Mouse (Mus musculus): ENCODE results near the gene Trcg1. TPM values are rescaled to one million over a fixed set of nuclear protein-coding genes. Genes with fewer than 3 reads are reported as not detected.

Trcg1 gene
- polyA plus RNA-seq, 1 experiment from 2014 or later: not detected

- Histone ChIP-seq H3K9me3 (ENCODE audit: low read length) (no peaks in the 10 kb centered on the region), H3K4me3 (ENCODE audit: low read length) (no peak overlapping the region), H3K27ac (ENCODE audit: low read length) (no peak overlapping the region), H3K4me1 (ENCODE audit: insufficient read depth, low read length) (no peaks in the 10 kb centered on the region), H3K27me3 (ENCODE audit: insufficient read depth, low read length) (no peaks in the 10 kb centered on the region), H3K4me2 (replicated peaks; ENCODE audit: low read depth, low read length) (no peak overlapping the region), H3K36me3 (ENCODE audit: insufficient read depth, low read length) (peaks cover 6% of the 10 kb centered on the region; the same call in 1 of the 2 replicates), H3K9ac (replicated peaks; ENCODE audit: low read length) (no peak overlapping the region)
- 34% methylated on average over 8 of the region's 8 CpGs for WGBS
- ATAC-seq (ENCODE audit: low FRiP score, low TSS enrichment): no peak
Observed at GRCm38 (mm10) chr9:57247201-57247671, 10.9 kb downstream of the Trcg1 start.

DNA sequence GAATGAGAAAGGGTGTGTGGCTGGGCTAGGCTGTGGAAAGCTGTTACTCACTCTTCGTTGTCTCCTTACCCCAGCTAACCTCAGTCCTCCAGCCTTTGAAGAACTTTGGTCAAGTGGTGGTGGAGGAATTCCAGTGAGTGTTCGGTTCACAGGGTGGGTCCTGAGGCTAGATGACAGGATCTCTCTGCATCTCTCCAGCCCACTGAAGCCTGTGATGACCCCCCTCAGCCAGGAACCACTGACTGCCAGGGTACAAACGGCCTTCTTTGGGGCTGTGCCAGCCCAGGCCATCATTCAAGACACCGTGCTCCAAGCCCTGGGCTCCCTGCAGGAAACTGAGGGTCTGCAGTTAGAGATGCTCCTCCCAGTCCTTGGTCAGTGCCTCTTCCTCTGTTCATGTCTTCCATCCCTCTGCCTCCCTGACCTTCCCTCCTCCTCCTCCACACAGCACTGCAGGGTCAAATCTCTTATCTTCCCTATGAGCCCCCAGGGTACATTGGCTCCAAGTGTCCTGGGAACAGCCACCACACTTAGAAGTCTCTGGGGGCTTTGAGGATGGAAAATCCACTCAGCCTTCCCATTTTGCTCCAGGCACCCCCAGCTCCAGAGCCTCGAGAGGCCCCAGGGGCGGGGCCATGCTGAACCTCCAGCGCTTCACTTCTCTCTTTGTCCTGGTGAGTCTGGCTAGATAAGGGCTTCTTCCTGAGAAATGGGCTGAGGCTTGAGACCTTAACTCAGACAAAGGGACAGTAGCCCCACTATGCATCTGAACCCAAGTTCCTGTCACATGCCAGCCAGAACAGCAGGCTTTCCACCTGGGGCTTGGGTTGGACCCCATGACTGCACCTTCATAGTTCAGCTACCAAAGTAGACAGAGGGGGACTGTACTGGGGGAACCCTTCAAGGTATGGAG lies 11.9 kb downstream of the Trcg1 start:
- Histone ChIP-seq H3K4me3 (ENCODE audit: low read length) (no peak overlapping the region), H3K4me1 (ENCODE audit: insufficient read depth, low read length) (no peaks in the 10 kb centered on the region), H3K9ac (replicated peaks; ENCODE audit: low read length) (no peak overlapping the region), H3K36me3 (ENCODE audit: insufficient read depth, low read length) (peaks cover 17% of the 10 kb centered on the region), H3K27ac (ENCODE audit: low read length) (no peak overlapping the region), H3K9me3 (ENCODE audit: low read length) (no peaks in the 10 kb centered on the region), H3K4me2 (replicated peaks; ENCODE audit: low read depth, low read length) (no peak overlapping the region), H3K27me3 (ENCODE audit: insufficient read depth, low read length) (no peaks in the 10 kb centered on the region)
- no peak for ATAC-seq (ENCODE audit: low FRiP score, low TSS enrichment)
- WGBS: 61% methylated on average over 7 of the region's 7 CpGs

GRCm38 (mm10) chr9:57250026-57250425 lies 13.7 kb downstream of the Trcg1 start:
- H3K4me3 ChIP-seq (ENCODE audit: low read length): no peak overlapping the region
- no peaks in the 10 kb centered on the region for H3K4me1 ChIP-seq (ENCODE audit: insufficient read depth, low read length)
- no peak overlapping the region for H3K9ac ChIP-seq (replicated peaks; ENCODE audit: low read length)
- H3K27ac ChIP-seq (ENCODE audit: low read length): no peak overlapping the region
- no peaks in the 10 kb centered on the region for H3K9me3 ChIP-seq (ENCODE audit: low read length)
- no peak overlapping the region for H3K4me2 ChIP-seq (replicated peaks; ENCODE audit: low read depth, low read length)
- peaks cover 29% of the 10 kb centered on the region for H3K36me3 ChIP-seq (ENCODE audit: insufficient read depth, low read length)
- WGBS: 92% methylated on average over 4 of the region's 4 CpGs
- no peak for ATAC-seq (ENCODE audit: low FRiP score, low TSS enrichment)
- H3K27me3 ChIP-seq (ENCODE audit: insufficient read depth, low read length): no peaks in the 10 kb centered on the region

DNA sequence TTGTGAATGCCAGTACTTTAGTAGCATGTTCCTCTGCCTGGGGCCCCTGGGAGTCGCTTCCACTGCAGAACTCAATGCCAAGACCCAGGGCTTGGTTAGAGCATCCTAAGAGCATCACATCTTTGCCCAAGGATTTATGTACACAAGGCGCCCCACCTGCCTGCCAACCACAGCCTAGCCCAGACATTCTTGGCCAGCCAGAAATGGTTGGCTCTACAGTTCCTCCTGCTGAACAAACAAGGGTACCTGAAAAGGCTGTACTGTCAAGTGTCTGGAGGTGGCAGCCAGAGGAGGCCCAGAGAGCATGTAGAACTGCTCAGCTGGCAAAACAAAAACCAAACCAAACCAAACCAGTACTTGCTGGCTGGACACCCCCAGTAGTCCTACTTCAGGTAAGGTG lies 14.8 kb downstream of the Trcg1 start:
- no peak overlapping the region for H3K4me2 ChIP-seq (replicated peaks; ENCODE audit: low read depth, low read length)
- H3K4me3 ChIP-seq (ENCODE audit: low read length): no peak overlapping the region
- H3K36me3 ChIP-seq (ENCODE audit: insufficient read depth, low read length): peaks cover 36% of the 10 kb centered on the region
- H3K27me3 ChIP-seq (ENCODE audit: insufficient read depth, low read length): no peaks in the 10 kb centered on the region
- H3K9ac ChIP-seq (replicated peaks; ENCODE audit: low read length): no peak overlapping the region
- no peaks in the 10 kb centered on the region for H3K4me1 ChIP-seq (ENCODE audit: insufficient read depth, low read length)
- no peak overlapping the region for H3K27ac ChIP-seq (ENCODE audit: low read length)
- 89% methylated on average over 2 of the region's 2 CpGs for WGBS
- H3K9me3 ChIP-seq (ENCODE audit: low read length): no peaks in the 10 kb centered on the region
- no peak for ATAC-seq (ENCODE audit: low FRiP score, low TSS enrichment)

DNA sequence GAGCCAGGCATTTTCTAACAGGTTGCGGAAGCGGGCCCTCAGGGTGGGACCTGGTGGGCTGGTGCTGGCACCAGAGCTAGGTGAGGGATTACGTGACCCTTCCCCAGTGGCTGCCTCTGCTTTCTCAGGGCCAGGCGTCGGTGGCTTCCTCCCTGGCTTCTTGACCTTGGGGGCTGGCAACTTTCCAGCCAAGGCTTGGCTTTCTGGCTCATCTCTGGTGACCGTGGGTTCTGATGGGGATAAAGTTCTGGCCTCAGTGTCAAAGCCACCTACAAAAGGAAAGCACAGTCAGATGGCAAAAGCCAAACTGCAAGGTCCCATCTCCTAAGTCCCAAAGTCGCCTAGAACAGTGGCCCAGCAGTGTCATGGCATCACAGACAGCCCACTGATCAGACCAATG lies 17.7 kb downstream of the Trcg1 start:
- 83% methylated on average over 7 of the region's 7 CpGs for WGBS
- no peak for ATAC-seq (ENCODE audit: low FRiP score, low TSS enrichment)
- no peak overlapping the region for H3K9ac ChIP-seq (replicated peaks; ENCODE audit: low read length)
- H3K27ac ChIP-seq (ENCODE audit: low read length): no peak overlapping the region
- H3K9me3 ChIP-seq (ENCODE audit: low read length): no peaks in the 10 kb centered on the region
- H3K4me3 ChIP-seq (ENCODE audit: low read length): no peak overlapping the region
- peaks cover 65% of the 10 kb centered on the region for H3K36me3 ChIP-seq (ENCODE audit: insufficient read depth, low read length)
- no peaks in the 10 kb centered on the region for H3K4me1 ChIP-seq (ENCODE audit: insufficient read depth, low read length)
- no peak overlapping the region for H3K4me2 ChIP-seq (replicated peaks; ENCODE audit: low read depth, low read length)
- H3K27me3 ChIP-seq (ENCODE audit: insufficient read depth, low read length): no peaks in the 10 kb centered on the region

DNA sequence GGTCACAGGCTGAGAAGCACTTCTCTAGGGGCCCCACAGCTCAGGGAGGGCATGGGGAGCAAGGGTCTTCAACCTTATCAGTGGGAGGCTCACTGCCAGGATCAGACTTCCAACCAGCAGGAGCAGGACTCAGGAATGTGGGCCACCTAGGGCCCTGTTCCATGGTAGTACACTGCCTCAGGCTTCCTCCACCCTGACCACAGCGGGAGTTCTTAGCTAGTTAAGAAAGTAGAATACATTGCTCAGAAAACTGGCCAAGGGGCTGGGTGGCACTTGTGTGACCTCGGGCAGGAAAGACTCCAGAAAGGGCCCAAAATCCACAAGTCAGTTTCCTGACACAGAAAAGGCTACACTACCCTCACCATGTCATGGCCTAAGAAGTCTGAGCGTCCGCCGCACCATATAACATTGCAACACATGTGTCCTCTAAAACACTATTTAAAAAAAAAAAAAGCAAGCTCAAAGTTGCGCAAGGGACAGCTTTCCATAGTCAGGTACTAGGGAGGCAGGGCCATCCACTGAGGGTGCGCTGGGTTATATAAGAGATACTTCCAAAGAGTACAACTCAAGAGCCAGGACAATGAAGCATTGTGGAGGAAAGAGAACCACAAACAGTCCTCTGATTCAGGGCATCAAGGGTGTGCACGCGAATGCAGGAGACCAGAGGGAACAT lies 18.6 kb downstream of the Trcg1 start:
- ATAC-seq (ENCODE audit: low FRiP score, low TSS enrichment): no peak
- H3K36me3 ChIP-seq (ENCODE audit: insufficient read depth, low read length): peaks cover 66% of the 10 kb centered on the region
- no peaks in the 10 kb centered on the region for H3K27me3 ChIP-seq (ENCODE audit: insufficient read depth, low read length)
- H3K9me3 ChIP-seq (ENCODE audit: low read length): no peaks in the 10 kb centered on the region
- no peak overlapping the region for H3K9ac ChIP-seq (replicated peaks; ENCODE audit: low read length)
- H3K27ac ChIP-seq (ENCODE audit: low read length): no peak overlapping the region
- 86% methylated on average over 9 of the region's 9 CpGs for WGBS
- peaks cover 1% of the 10 kb centered on the region; the same call in 1 of the 2 replicates for H3K4me1 ChIP-seq (ENCODE audit: insufficient read depth, low read length)
- no peak overlapping the region for H3K4me3 ChIP-seq (ENCODE audit: low read length)
- H3K4me2 ChIP-seq (replicated peaks; ENCODE audit: low read depth, low read length): no peak overlapping the region

- Histone ChIP-seq H3K4me2 (replicated peaks; ENCODE audit: low read depth, low read length) (no peak overlapping the region), H3K4me3 (ENCODE audit: low read length) (no peak overlapping the region), H3K36me3 (ENCODE audit: insufficient read depth, low read length) (peaks cover 60% of the 10 kb centered on the region), H3K9ac (replicated peaks; ENCODE audit: low read length) (no peak overlapping the region), H3K9me3 (ENCODE audit: low read length) (no peaks in the 10 kb centered on the region), H3K27ac (ENCODE audit: low read length) (no peak overlapping the region), H3K27me3 (ENCODE audit: insufficient read depth, low read length) (no peaks in the 10 kb centered on the region), H3K4me1 (ENCODE audit: insufficient read depth, low read length) (peaks cover 13% of the 10 kb centered on the region)
- WGBS: 93% methylated on average over 20 of the region's 20 CpGs
- no peak for ATAC-seq (ENCODE audit: low FRiP score, low TSS enrichment)
Observed at GRCm38 (mm10) chr9:57256309-57256708, 20.0 kb downstream of the Trcg1 start.

DNA sequence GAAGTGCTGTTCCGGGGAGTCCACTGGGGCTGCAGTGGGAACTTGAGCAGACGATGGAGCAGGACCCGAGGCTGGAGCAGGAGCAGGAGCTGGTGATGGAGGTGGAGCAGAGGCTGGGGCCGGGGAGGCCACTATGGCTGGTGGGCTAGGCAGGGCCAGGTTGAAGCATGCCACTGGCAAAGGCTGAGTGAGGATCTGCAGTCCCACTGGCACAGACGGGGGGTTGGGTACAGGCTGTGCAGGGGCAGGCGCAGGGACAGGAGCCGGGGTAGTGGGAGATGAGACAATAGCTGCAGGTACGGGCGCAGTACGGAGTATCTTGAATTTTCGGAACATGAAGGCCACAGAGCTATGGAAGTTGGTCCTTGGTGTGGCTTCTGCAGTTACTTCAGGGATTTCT lies 20.5 kb downstream of the Trcg1 start:
- H3K4me2 ChIP-seq (replicated peaks; ENCODE audit: low read depth, low read length): no peak overlapping the region
- H3K4me3 ChIP-seq (ENCODE audit: low read length): no peak overlapping the region
- peaks cover 13% of the 10 kb centered on the region for H3K4me1 ChIP-seq (ENCODE audit: insufficient read depth, low read length)
- H3K36me3 ChIP-seq (ENCODE audit: insufficient read depth, low read length): peaks cover 60% of the 10 kb centered on the region
- no peaks in the 10 kb centered on the region for H3K9me3 ChIP-seq (ENCODE audit: low read length)
- no peak overlapping the region for H3K9ac ChIP-seq (replicated peaks; ENCODE audit: low read length)
- no peak overlapping the region for H3K27ac ChIP-seq (ENCODE audit: low read length)
- WGBS: 95% methylated on average over 11 of the region's 11 CpGs
- H3K27me3 ChIP-seq (ENCODE audit: insufficient read depth, low read length): no peaks in the 10 kb centered on the region
- ATAC-seq (ENCODE audit: low FRiP score, low TSS enrichment): no peak

DNA sequence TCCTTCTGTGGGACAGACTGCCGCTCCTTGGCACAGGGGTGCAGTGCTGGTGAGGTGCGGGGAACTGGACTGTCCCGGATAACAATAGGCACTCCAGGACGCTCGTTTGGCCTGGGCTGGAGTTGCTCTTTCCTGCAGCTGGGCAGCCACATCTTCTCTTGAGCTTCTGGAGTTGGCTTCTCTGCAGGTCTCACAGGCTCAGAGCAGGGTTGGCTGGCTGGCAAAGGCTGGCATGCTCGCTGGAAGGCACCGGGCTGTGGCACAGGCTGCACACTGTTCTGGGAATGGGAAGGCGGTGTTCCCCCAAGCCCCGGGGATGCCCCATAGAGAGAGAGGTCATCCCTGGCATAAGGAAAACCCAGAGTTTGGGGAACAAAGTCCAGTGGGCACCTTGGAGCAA lies 21.3 kb downstream of the Trcg1 start:
- ATAC-seq (ENCODE audit: low FRiP score, low TSS enrichment): no peak
- H3K36me3 ChIP-seq (ENCODE audit: insufficient read depth, low read length): peaks cover 56% of the 10 kb centered on the region

DNA sequence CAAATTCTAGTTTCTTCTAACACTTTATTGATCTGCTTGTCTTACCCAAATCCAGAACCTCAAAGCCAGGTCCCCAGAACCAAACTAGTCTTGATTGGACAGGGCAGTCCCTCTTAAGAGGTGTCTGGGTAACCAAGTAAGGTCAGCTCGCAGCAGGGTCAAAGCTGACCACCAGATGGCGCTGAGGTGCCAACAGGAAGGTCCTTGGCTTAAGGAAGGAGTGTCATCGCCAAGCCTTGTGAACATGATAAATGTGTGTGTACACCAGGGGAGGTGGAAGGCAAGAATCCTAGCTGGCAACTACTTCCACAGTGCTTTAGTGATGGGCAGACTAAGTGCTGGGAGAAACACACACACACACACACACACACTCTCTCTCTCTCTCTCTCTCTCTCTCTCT lies 23.4 kb downstream of the Trcg1 start:
- Histone ChIP-seq H3K27ac (ENCODE audit: low read length) (no peak overlapping the region), H3K9ac (replicated peaks; ENCODE audit: low read length) (no peak overlapping the region), H3K4me2 (replicated peaks; ENCODE audit: low read depth, low read length) (0 out of 2 replicates have a peak overlapping the region, but pooled peaks have one; percentile 93), H3K27me3 (ENCODE audit: insufficient read depth, low read length) (no peaks in the 10 kb centered on the region), H3K9me3 (ENCODE audit: low read length) (no peaks in the 10 kb centered on the region), H3K36me3 (ENCODE audit: insufficient read depth, low read length) (peaks cover 37% of the 10 kb centered on the region), H3K4me1 (ENCODE audit: insufficient read depth, low read length) (peaks cover 13% of the 10 kb centered on the region), H3K4me3 (ENCODE audit: low read length) (no peak overlapping the region)
- WGBS: 4% methylated on average over 3 of the region's 3 CpGs
- ATAC-seq (ENCODE audit: low FRiP score, low TSS enrichment): peak; percentile 14; the same call in 1 of the 2 replicates

More for the DNA sequence above, 21.3 kb downstream of the Trcg1 start:
- Histone ChIP-seq H3K9ac (replicated peaks; ENCODE audit: low read length) (no peak overlapping the region), H3K27ac (ENCODE audit: low read length) (no peak overlapping the region), H3K27me3 (ENCODE audit: insufficient read depth, low read length) (no peaks in the 10 kb centered on the region), H3K9me3 (ENCODE audit: low read length) (no peaks in the 10 kb centered on the region), H3K4me1 (ENCODE audit: insufficient read depth, low read length) (peaks cover 13% of the 10 kb centered on the region), H3K4me2 (replicated peaks; ENCODE audit: low read depth, low read length) (no peak overlapping the region), H3K4me3 (ENCODE audit: low read length) (no peak overlapping the region)
- WGBS: 90% methylated on average over 9 of the region's 9 CpGs
